10 mouse cellular contexts compared by ENCODE assay signal in genomic region chr5:73637337-73638107, GRCm38 (mm10). TPM values are rescaled to one million over a fixed set of nuclear protein-coding genes. Genes with fewer than 3 reads are reported as not detected.
DNase-seq lines count a peak whose midpoint lies in the region; ATAC-seq and TF ChIP-seq lines count a peak whose summit lies in the region.
"Had no signal": no experiment of that assay in that cellular context is flagged by ENCODE, and none has a peak within 500 bp of the region (broad histone marks: within the 10 kb centered on the region; RNA-seq: fewer than 3 reads in every experiment).

No protein-coding gene starts in this region.

- no peak overlapping the region for H3K27ac ChIP-seq in limb, embryonic 12.5 days
- H3K27ac ChIP-seq in limb, embryonic 10.5 days: no peak overlapping the region
- no peak overlapping the region for H3K27ac ChIP-seq in bone marrow, adult 2 months (ENCODE audit: control insufficient read depth, insufficient read depth, low read depth, low read length, poor library complexity)
- H3K27ac ChIP-seq in heart, embryonic 10.5 days: 0 out of 2 replicates have a peak overlapping the region, but pooled peaks have one; percentile 7
- H3K27ac ChIP-seq in midbrain, embryonic 12.5 days (replicated peaks): no peak overlapping the region

- no peak for DNase-seq in limb, embryonic 10.5 days (ENCODE audit: low spot score)
- no peak for DNase-seq in heart, embryonic 10.5 days (ENCODE audit: low spot score)
- no peak for DNase-seq in urinary bladder, postnatal 25 days (ENCODE audit: low spot score)
- no peak for DNase-seq in layer of hippocampus, postnatal 25 days (ENCODE audit: extremely low spot score in 1 of 2, low spot score in 1 of 2)
- no peak for DNase-seq in kidney, postnatal 10 days

- H3K4me3 ChIP-seq in limb, embryonic 12.5 days (replicated peaks): no peak overlapping the region
- H3K4me3 ChIP-seq in limb, embryonic 10.5 days: no peak overlapping the region
- H3K4me3 ChIP-seq in bone marrow, adult 2 months (replicated peaks; ENCODE audit: control insufficient read depth, low read depth, low read length): peak overlapping the region; percentile 11
- H3K4me3 ChIP-seq in heart, embryonic 10.5 days: no peak overlapping the region
- no peak overlapping the region for H3K4me3 ChIP-seq in midbrain, embryonic 12.5 days
- H3K4me3 ChIP-seq: myocyte had no signal

- no peak for TF ChIP-seq CTCF in bone marrow, adult 2 months (IDR thresholded peaks at IDR 0.05; ENCODE audit: control insufficient read depth, insufficient read depth, low read length)

- 47% methylated on average over 8 of the region's 8 CpGs for WGBS in limb, embryonic 12.5 days
- WGBS in limb, embryonic 10.5 days: 44% methylated on average over 8 of the region's 8 CpGs
- 55% methylated on average over 8 of the region's 8 CpGs for WGBS in bone marrow, adult 2 months
- 44% methylated on average over 8 of the region's 8 CpGs for WGBS in heart, embryonic 10.5 days
- whole genome bisulfite sequencing in midbrain, embryonic 12.5 days: 49% methylated on average over 8 of the region's 8 CpGs

- peaks cover 72% of the 10 kb centered on the region for H3K36me3 ChIP-seq in limb, embryonic 12.5 days
- peaks cover 69% of the 10 kb centered on the region for H3K36me3 ChIP-seq in limb, embryonic 10.5 days
- peaks cover 41% of the 10 kb centered on the region for H3K36me3 ChIP-seq in heart, embryonic 10.5 days
- peaks cover 38% of the 10 kb centered on the region for H3K36me3 ChIP-seq in midbrain, embryonic 12.5 days

- 0 out of 2 replicates have a peak, but pooled peaks have one; percentile 6 for ATAC-seq in limb, embryonic 12.5 days (ENCODE audit: insufficient number of reproducible peaks, insufficient read depth, low FRiP score, low TSS enrichment, low read depth)
- ATAC-seq in midbrain, embryonic 12.5 days (ENCODE audit: low FRiP score, low read depth): peak; percentile 70; the same call in 1 of the 2 replicates

- no peaks in the 10 kb centered on the region for H3K27me3 ChIP-seq in limb, embryonic 12.5 days
- no peaks in the 10 kb centered on the region for H3K27me3 ChIP-seq in limb, embryonic 10.5 days (ENCODE audit: low read depth, poor library complexity, severe bottlenecking)
- H3K27me3 ChIP-seq in heart, embryonic 10.5 days (ENCODE audit: insufficient read depth, poor library complexity, severe bottlenecking): no peaks in the 10 kb centered on the region
- H3K27me3 ChIP-seq in midbrain, embryonic 12.5 days: no peaks in the 10 kb centered on the region

- H3K9ac ChIP-seq in limb, embryonic 12.5 days (replicated peaks): 0 out of 2 replicates have a peak overlapping the region, but pooled peaks have one; percentile 0
- no peak overlapping the region; the same call in 1 of the 2 replicates for H3K9ac ChIP-seq in midbrain, embryonic 12.5 days (replicated peaks)

- peaks cover 6% of the 10 kb centered on the region for H3K9me3 ChIP-seq in limb, embryonic 12.5 days
- peaks cover 5% of the 10 kb centered on the region; the same call in 1 of the 2 replicates for H3K9me3 ChIP-seq in limb, embryonic 10.5 days (replicated peaks)
- 0 out of 2 replicates have a peak, but pooled peaks cover 4% of the 10 kb centered on the region for H3K9me3 ChIP-seq in heart, embryonic 10.5 days
- no peaks in the 10 kb centered on the region for H3K9me3 ChIP-seq in midbrain, embryonic 12.5 days

- no peak for TF ChIP-seq POLR2A in bone marrow, adult 2 months (IDR thresholded peaks at IDR 0.05; ENCODE audit: borderline replicate concordance, control insufficient read depth, low read depth, low read length)

- H3K4me2 ChIP-seq in limb, embryonic 12.5 days: no peak overlapping the region
- no peak overlapping the region for H3K4me2 ChIP-seq in midbrain, embryonic 12.5 days (replicated peaks)

- no peaks in the 10 kb centered on the region for H3K4me1 ChIP-seq in limb, embryonic 12.5 days (replicated peaks)
- 0 out of 2 replicates have a peak, but pooled peaks cover 3% of the 10 kb centered on the region for H3K4me1 ChIP-seq in limb, embryonic 10.5 days
- no peaks in the 10 kb centered on the region; the same call in 1 of the 2 replicates for H3K4me1 ChIP-seq in bone marrow, adult 2 months (ENCODE audit: control insufficient read depth, insufficient read depth, low read length)
- H3K4me1 ChIP-seq in heart, embryonic 10.5 days: peaks cover 17% of the 10 kb centered on the region; the same call in 1 of the 2 replicates
- peaks cover 3% of the 10 kb centered on the region; the same call in 1 of the 2 replicates for H3K4me1 ChIP-seq in midbrain, embryonic 12.5 days

RNA-seq across cellular contexts. Expression of gene Lrrc66, which starts 5.2 kb away (rescaled TPM):
- polyA plus RNA-seq in limb, embryonic 12.5 days (2016; fragmentation: Nextera tagmentation; extraction: Ambion mirVana): not detected in 2 replicates
- polyA plus RNA-seq in limb, embryonic 10.5 days (2016; fragmentation: Nextera tagmentation; extraction: Ambion mirVana): 0.04 TPM in 1 of 2 replicates, not detected in the other
- polyA plus RNA-seq in bone marrow, adult 2 months (2011; ENCODE audit: insufficient read depth, insufficient read length, low replicate concordance, missing spikeins): 2.8 TPM in 1 of 2 replicates, not detected in the other
- polyA plus RNA-seq in heart, embryonic 10.5 days (2016; fragmentation: Nextera tagmentation; extraction: Ambion mirVana): 0.04 and 0.11 TPM in 2 replicates
- not detected in 2 replicates for polyA plus RNA-seq in midbrain, embryonic 12.5 days (2016; fragmentation: Nextera tagmentation; extraction: Ambion mirVana)
- total RNA-seq in layer of hippocampus, postnatal 25 days (2021): under 1 TPM in 1 of 2 experiments, not detected in 1; 0.07 TPM
- polyA plus RNA-seq: cortical plate, adult 2 months; myocyte had no signal

RNA-seq across cellular contexts. Expression of gene Sgcb, which starts 10.1 kb away (rescaled TPM):
- 35.1 and 38.2 TPM in 2 replicates for polyA plus RNA-seq in limb, embryonic 12.5 days (2016; fragmentation: Nextera tagmentation; extraction: Ambion mirVana)
- 22.3 and 26.5 TPM in 2 replicates for polyA plus RNA-seq in limb, embryonic 10.5 days (2016; fragmentation: Nextera tagmentation; extraction: Ambion mirVana)
- polyA plus RNA-seq in bone marrow, adult 2 months (2011; ENCODE audit: insufficient read depth, insufficient read length, low replicate concordance, missing spikeins): 1.6 and 4.2 TPM in 2 replicates
- polyA plus RNA-seq in heart, embryonic 10.5 days (2016; fragmentation: Nextera tagmentation; extraction: Ambion mirVana): 22.8 and 26.0 TPM in 2 replicates
- polyA plus RNA-seq in midbrain, embryonic 12.5 days (2016; fragmentation: Nextera tagmentation; extraction: Ambion mirVana): 22.5 and 23.4 TPM in 2 replicates
- total RNA-seq in layer of hippocampus, postnatal 25 days (2021): 10 to 100 TPM; 50.6 to 52.1 TPM

RNA-seq across cellular contexts. Expression of gene Spata18, which starts 13.7 kb away (rescaled TPM):
- polyA plus RNA-seq in limb, embryonic 12.5 days (2016; fragmentation: Nextera tagmentation; extraction: Ambion mirVana): 1.9 and 2.0 TPM in 2 replicates
- 1.5 and 2.1 TPM in 2 replicates for polyA plus RNA-seq in limb, embryonic 10.5 days (2016; fragmentation: Nextera tagmentation; extraction: Ambion mirVana)
- polyA plus RNA-seq in bone marrow, adult 2 months (2011; ENCODE audit: insufficient read depth, insufficient read length, low replicate concordance, missing spikeins): not detected in 2 replicates
- not detected in 2 replicates for polyA plus RNA-seq in heart, embryonic 10.5 days (2016; fragmentation: Nextera tagmentation; extraction: Ambion mirVana)
- polyA plus RNA-seq in midbrain, embryonic 12.5 days (2016; fragmentation: Nextera tagmentation; extraction: Ambion mirVana): 0.13 and 0.14 TPM in 2 replicates
- total RNA-seq in layer of hippocampus, postnatal 25 days (2021): under 1 TPM; 0.76 to 0.89 TPM
- polyA plus RNA-seq: myocyte had no signal
